Mouse (Mus musculus): Measurements from ENCODE around the gene Itm2c.

Gene Itm2c

DNA sequence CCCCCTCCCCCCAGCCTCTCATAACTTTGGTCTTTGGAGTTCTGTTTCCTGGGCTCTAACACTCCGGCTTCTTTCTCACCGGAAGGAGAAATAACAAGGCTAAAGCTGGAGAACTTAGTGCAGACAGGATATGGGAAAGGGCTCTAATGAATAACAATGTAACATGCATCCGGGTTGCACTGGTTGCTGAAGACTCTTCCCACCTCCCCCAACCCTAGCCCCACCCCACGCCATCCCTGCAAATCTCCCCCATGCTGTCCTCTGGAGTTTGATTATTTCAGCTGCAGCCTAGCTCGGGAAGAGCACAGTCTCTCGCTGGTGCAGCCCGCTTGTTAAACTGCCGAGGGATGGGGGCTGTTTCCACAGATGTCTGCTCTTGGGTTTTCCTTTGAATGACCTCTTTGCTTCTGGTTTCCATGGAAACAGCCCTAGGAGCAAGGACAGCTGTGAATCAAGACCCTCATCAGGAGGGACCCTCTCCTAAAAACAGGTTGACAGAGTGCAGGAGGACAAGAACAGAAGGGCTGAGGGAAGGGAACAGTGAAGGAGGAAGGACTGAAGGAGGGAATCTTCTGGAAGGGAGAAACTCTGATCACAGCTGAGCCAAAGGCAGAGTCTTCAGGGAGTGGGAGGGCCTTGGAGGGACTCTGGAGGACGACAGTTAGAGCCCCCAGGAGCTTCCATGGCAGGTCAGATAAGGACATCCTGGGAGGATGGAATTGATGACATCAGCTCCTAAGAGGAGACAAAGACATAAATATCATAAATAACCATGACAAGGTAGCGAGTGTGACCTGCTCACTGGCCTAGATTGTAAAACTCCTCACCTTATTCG, 39.8 kb downstream of the Itm2c start:
- no peak for DNase-seq (ENCODE audit: low read depth, low spot score)

GRCm38 (mm10) chr1:85934560-85934959, 40.5 kb downstream of the Itm2c start:
- DNase-seq (ENCODE audit: low read depth, low spot score), result no peak

- peak; percentile 74 for DNase-seq (ENCODE audit: low read depth, low spot score)
Observed at GRCm38 (mm10) chr1:85935148-85935852, 41.2 kb downstream of the Itm2c start.

DNA sequence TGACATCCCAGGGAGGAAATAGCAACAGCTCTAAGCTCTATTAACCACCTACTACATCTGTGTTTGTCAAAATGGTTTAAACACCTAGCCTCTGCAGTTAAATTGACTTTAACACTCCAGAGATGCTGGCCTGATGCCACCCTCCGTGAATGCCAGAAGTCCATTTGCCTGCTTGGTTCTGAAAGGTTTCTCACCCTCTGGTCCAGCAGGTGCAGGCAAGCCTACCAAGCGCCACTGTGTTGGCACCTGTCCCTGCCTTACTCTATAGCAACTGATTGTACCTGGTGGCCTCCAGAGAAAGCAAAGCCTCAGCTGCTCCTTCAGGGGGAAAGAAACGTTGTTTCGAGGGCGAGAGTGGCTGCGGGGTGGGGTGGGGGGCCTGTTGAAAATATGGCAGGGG, 42.2 kb downstream of the Itm2c start:
- DNase-seq (ENCODE audit: low read depth, low spot score), result no peak

DNA sequence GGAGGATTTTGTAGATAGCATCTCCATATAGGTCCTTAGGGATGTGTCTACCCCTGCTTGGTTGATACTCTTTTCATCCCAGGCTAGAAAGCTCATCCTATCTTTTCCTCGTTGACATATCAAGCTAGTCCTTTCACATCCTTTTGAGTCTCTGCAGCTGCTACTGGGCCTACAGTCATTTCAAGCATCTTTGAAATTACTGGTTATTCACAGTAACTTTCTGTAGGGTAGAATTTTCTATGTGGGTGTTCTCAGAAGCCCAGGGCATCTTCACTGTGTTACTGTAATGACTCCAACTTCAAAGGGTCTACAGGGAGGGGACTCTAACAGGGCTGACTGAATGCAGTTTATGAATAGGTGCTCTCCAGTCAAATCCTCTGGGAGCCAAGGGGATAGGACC, 43.2 kb downstream of the Itm2c start:
- no peak for DNase-seq (ENCODE audit: low read depth, low spot score)

DNA sequence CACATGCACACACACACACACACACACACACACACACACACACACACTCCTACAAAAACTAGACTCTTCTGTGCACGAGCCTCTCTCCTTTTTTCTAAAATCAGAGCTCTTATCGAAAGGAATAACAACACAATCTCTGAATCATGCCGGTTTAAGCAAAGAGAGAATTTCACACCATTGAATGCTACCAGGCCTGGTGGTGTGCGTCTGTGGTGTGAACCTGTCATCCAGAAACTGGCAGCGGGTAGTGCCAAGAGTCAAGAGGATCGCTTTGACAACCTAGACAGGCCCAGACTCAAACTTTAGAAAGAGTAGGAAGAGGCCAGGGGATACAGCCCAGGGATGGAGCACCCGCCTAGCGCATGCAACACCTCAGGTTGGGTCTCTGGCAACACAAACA, 48.2 kb downstream of the Itm2c start:
- DNase-seq (ENCODE audit: low read depth, low spot score), result peak; percentile 64

DNA sequence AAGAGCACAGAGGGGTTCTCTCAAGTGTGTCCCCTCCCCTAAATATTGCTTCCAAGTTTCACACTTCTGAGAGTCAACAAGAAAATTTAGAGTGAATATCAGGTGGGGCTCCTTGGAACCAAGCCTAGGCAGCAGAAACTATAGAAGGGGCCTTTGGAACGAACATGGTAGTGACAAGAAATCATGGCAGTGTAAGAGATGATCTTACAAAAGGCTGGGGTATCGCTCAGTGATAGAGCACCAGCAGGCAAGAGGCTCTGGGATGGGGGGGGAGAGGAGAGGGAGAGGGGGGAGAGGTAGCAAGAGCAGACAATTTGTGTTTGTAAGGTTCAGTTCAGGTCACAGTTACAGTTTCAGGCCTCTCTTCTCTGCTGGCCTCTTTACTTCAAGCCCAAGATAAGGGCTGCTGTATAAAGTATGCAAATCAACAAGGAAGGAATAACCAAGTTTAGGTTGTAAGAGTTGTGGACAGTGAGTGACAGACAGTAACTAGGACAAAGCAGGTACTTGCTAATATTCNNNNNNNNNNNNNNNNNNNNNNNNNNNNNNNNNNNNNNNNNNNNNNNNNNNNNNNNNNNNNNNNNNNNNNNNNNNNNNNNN, 55.1 kb downstream of the Itm2c start:
- no peak for DNase-seq (ENCODE audit: low read depth, low spot score)

GRCm38 (mm10) chr1:85955150-85955549, 61.1 kb downstream of the Itm2c start:
- DNase-seq (ENCODE audit: low read depth, low spot score), result no peak

DNA sequence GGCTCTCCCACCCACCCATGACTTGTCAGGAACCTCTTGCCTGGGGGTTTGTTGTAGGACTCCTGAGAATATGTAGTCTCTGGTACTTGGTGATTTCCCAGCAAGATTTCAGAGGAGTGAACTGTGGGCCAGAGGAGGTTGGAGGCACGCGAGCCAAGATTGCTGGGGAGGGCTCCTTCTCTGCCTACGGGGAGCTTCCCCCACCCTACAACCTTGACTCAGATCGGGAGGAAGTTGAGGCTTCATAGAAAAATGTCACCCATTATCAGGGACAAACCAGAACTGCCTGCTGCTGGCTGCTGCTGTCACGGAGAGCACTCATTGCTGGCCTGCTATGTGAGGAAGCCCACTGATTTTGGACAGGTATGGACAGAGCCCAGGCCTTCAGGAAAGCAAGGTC, 63.2 kb downstream of the Itm2c start:
- DNase-seq (ENCODE audit: low read depth, low spot score), result no peak

- peak; percentile 83 for DNase-seq (ENCODE audit: low read depth, low spot score)
Observed at GRCm38 (mm10) chr1:85957942-85958619, 64.0 kb downstream of the Itm2c start.

Data from brain, adult 2 months (tissue).